Mouse (Mus musculus) thymus, adult 2 months (tissue): Measurements from ENCODE around the gene Palm. TPM values are rescaled to one million over a fixed set of nuclear protein-coding genes. Genes with fewer than 3 reads are reported as not detected.

ENCODE experiments used
- DNase-seq: peaks from one replicate; pipeline ENCODE4 v3.0.0; 2021
- H3K27ac ChIP-seq: fragments of 200-500 bp; 2 replicates; pipeline ENCODE4 v1.5.1; 2012; ENCODE audit warnings: low read length, control low read depth; ENCODE audit not compliant: control insufficient read depth, insufficient read depth
- H3K27me3 ChIP-seq: fragments of 200-500 bp; 2 replicates; pipeline ENCODE4 v1.6.1; 2012; ENCODE audit warnings: mild to moderate bottlenecking, low read length, moderate library complexity, mixed read lengths; ENCODE audit not compliant: control insufficient read depth, insufficient read depth
- H3K36me3 ChIP-seq: fragments of 200-500 bp; 2 replicates; pipeline ENCODE4 v1.6.1; 2012; ENCODE audit warnings: mild to moderate bottlenecking, low read length, moderate library complexity; ENCODE audit not compliant: control insufficient read depth, insufficient read depth
- H3K4me1 ChIP-seq: fragments of 200-500 bp; replicated peaks from 2 replicates; pipeline ENCODE4 v1.6.1; 2012; ENCODE audit warnings: low read length; ENCODE audit not compliant: control insufficient read depth, insufficient read depth
- H3K4me3 ChIP-seq: fragments of 200-500 bp; 2 replicates; pipeline ENCODE4 v1.5.1; 2012; ENCODE audit warnings: mild to moderate bottlenecking, low read length, control low read depth, moderate library complexity; ENCODE audit not compliant: control insufficient read depth, insufficient read depth
- CTCF ChIP-seq: fragments of 200-500 bp; IDR thresholded peaks from 2 replicates; pipeline ENCODE4 v1.5.1; 2012; ENCODE audit warnings: mild to moderate bottlenecking, control low read depth, low read length, moderate library complexity, borderline replicate concordance; ENCODE audit not compliant: control insufficient read depth, poor library complexity, insufficient read depth; ENCODE audit errors: extremely low read depth
- POLR2A ChIP-seq: fragments of 200-500 bp; IDR thresholded peaks from 2 replicates; pipeline ENCODE4 v1.6.1; 2012; ENCODE audit warnings: mild to moderate bottlenecking, low read length, control low read depth, moderate library complexity; ENCODE audit not compliant: control insufficient read depth, poor library complexity, insufficient read depth; ENCODE audit errors: extremely low read depth
- WGBS: fragments of 180-500 bp; shearing (Covaris S2); methylation state at CpG from one replicate; pipeline ENCODE4 v1.1.7; 2018; 5-methylcytosine and 5-hydroxymethylcytosine counted together
- polyA plus RNA-seq: library from polyadenylated mRNA; depleted of rRNA; stranded (reverse); fragments of >200 nt; gene quantifications from 2 replicates; pipeline ENCODE4 v1.2.3, GENCODE M21; 2012

Palm gene
- polyA plus RNA-seq, 1 experiment = 63.7 TPM

GRCm38 (mm10) chr10:79789581-79789980, 3.8 kb upstream of the Palm start:
- Histone ChIP-seq H3K4me1 (peaks cover 54% of the 10 kb centered on the region), H3K36me3 (no peaks in the 10 kb centered on the region), H3K27ac (peak overlapping the region; percentile 87), H3K27me3 (no peaks in the 10 kb centered on the region), H3K4me3 (no peak overlapping the region)
- DNase-seq = no peak
- 33% methylated on average over 2 of the region's 2 CpGs for WGBS
- TF ChIP-seq POLR2A (no peak), CTCF (no peak)

- no peak for DNase-seq
- 63% methylated on average over 4 of the region's 4 CpGs for WGBS
- TF ChIP-seq POLR2A = no peak
- TF ChIP-seq CTCF = no peak
- H3K4me3 ChIP-seq = no peak within 1 kb of the TSS
- H3K36me3 ChIP-seq = no peaks in the 10 kb centered on the region
- peaks cover 52% of the 10 kb centered on the region for H3K4me1 ChIP-seq
- H3K27me3 ChIP-seq = no peaks in the 10 kb centered on the region
- peak within 1 kb of the TSS; percentile 87 for H3K27ac ChIP-seq
Measured at GRCm38 (mm10) chr10:79790861-79791260, 2.5 kb upstream of the Palm start, which contains the start of gene Prss57. TSS of gene Prss57 (minus strand) at chr10:79790961.

- H3K27me3 ChIP-seq = no peaks in the 10 kb centered on the region
- DNase-seq = no peak
- H3K4me1 ChIP-seq = peaks cover 55% of the 10 kb centered on the region
- H3K4me3 ChIP-seq = no peak overlapping the region
- no peak overlapping the region for H3K27ac ChIP-seq
- no peaks in the 10 kb centered on the region for H3K36me3 ChIP-seq
- 90% methylated on average over 5 of the region's 5 CpGs for WGBS
- no peak for TF ChIP-seq POLR2A
- no peak for TF ChIP-seq CTCF
Measured at GRCm38 (mm10) chr10:79792339-79793040, 882 bp upstream of the Palm start.

GRCm38 (mm10) chr10:79793738-79794490, 542 bp downstream of the Palm start:
- WGBS = 16% methylated on average over 38 of the region's 38 CpGs

GRCm38 (mm10) chr10:79794491-79794931, 1.1 kb downstream of the Palm start:
- Histone ChIP-seq H3K4me3 (peak overlapping the region; percentile 66), H3K27me3 (no peaks in the 10 kb centered on the region), H3K36me3 (no peaks in the 10 kb centered on the region), H3K27ac (no peak overlapping the region), H3K4me1 (peaks cover 48% of the 10 kb centered on the region)
- no peak for DNase-seq
- TF ChIP-seq CTCF (no peak), POLR2A (peak; percentile 17; the same call in 1 of the 2 replicates)
- 54% methylated on average over 10 of the region's 10 CpGs for WGBS

More at GRCm38 (mm10) chr10:79793738-79794490, 542 bp downstream of the Palm start:
- no peak overlapping the region for H3K27ac ChIP-seq
- no peak for DNase-seq
- H3K27me3 ChIP-seq = no peaks in the 10 kb centered on the region
- TF ChIP-seq POLR2A = no peak
- no peak for TF ChIP-seq CTCF
- peaks cover 54% of the 10 kb centered on the region for H3K4me1 ChIP-seq
- H3K4me3 ChIP-seq = peak overlapping the region; percentile 66
- no peaks in the 10 kb centered on the region for H3K36me3 ChIP-seq

- H3K4me3 ChIP-seq = no peak overlapping the region
- H3K27me3 ChIP-seq = no peaks in the 10 kb centered on the region
- H3K4me1 ChIP-seq = peaks cover 36% of the 10 kb centered on the region
- DNase-seq = no peak
- no peak for TF ChIP-seq POLR2A
- TF ChIP-seq CTCF = no peak
- 98% methylated on average over 3 of the region's 3 CpGs for WGBS
- no peak overlapping the region for H3K27ac ChIP-seq
- H3K36me3 ChIP-seq = no peaks in the 10 kb centered on the region
Measured at GRCm38 (mm10) chr10:79795905-79796304, 2.5 kb downstream of the Palm start.

GRCm38 (mm10) chr10:79797326-79797725, 4.0 kb downstream of the Palm start:
- H3K4me1 ChIP-seq = peaks cover 36% of the 10 kb centered on the region
- WGBS = 10% methylated on average over 15 of the region's 15 CpGs

More at GRCm38 (mm10) chr10:79797326-79797725, 4.0 kb downstream of the Palm start:
- H3K36me3 ChIP-seq = no peaks in the 10 kb centered on the region
- no peak for TF ChIP-seq CTCF
- no peak for TF ChIP-seq POLR2A
- H3K27me3 ChIP-seq = no peaks in the 10 kb centered on the region
- H3K27ac ChIP-seq = no peak overlapping the region
- DNase-seq = no peak
- no peak overlapping the region for H3K4me3 ChIP-seq
